Mouse (Mus musculus) cerebellum, adult 2 months (tissue): ENCODE measurements at regions not wholly inside any gene's neighbourhood (a gene's known extent, or its start where the extent isn't known, plus 50 kb on each side); places are given as distances from the start of the nearest gene placed in this dataset.

Source experiments
- CTCF ChIP-seq: fragments of 200-500 bp; IDR thresholded peaks from 2 replicates; pipeline ENCODE4 v1.5.1; 2011; ENCODE audit warnings: low read depth, mild to moderate bottlenecking, control low read depth, low read length, moderate library complexity, borderline replicate concordance; ENCODE audit not compliant: insufficient read depth
- POLR2A ChIP-seq: fragments of 200-500 bp; IDR thresholded peaks from 2 replicates; pipeline ENCODE4 v1.6.1; 2011; ENCODE audit warnings: low read length, control low read depth, borderline replicate concordance; ENCODE audit not compliant: insufficient read depth

DNA sequence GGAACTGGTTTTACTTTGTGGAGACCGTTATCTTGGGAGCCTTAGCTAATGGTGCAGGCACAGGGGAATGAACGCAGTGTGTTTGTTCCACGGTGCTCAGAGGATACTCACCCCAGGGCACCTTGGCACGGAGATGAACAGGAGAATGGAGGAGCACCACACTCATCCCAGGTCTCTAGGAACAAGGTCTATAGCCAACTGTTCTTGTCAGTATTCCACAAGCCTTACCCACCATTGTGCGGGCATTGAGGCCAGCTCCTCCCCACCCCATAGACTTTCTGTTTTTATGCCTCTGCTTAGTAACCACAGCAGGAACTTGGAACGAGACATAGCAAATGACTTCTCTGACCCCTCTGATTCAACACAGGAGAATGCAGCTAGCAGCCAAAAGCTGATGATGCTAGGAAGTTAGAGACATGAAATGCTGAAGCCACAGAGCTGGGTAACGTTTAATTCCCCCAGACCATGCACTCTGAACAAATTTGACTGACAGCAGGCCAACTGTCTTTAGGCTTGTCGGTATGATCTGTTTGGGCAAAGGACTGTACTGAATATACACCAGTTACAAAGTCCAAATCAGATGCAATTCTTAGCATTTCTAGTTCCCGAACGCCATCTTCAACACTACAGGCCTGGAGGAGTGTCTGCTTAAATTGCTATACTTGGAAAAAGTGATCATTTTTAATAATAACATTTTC lies 321.2 kb upstream of the Map3k7 start:
- TF ChIP-seq CTCF (no peak), POLR2A (no peak)
